Mouse (Mus musculus) hindbrain, embryonic 16.5 days (tissue): ENCODE measurements around the gene Itgae. TPM values are rescaled to one million over a fixed set of nuclear protein-coding genes. Genes with fewer than 3 reads are reported as not detected.
A peak's percentile ranks its signal among the peaks of the same experiment; 100 is the strongest.

Experiments
- ATAC-seq: fragments of 200-750 bp; cut with Nextera tagmentation; 2 replicates; pipeline ENCODE4 v1.8.0; 2017; ENCODE audit warnings: moderate TSS enrichment, moderate library complexity
- H3K27ac ChIP-seq: fragments of 300-500 bp; sonication (generic); 2 replicates; pipeline ENCODE4 v1.5.1; 2014; ENCODE audit warnings: low read depth, mild to moderate bottlenecking, control low read depth, low read length, moderate library complexity
- H3K27me3 ChIP-seq: fragments of 300-500 bp; sonication (generic); replicated peaks from 2 replicates; pipeline ENCODE4 v1.6.1; 2014; ENCODE audit warnings: low read length; ENCODE audit not compliant: control insufficient read depth, insufficient read depth
- H3K36me3 ChIP-seq: fragments of 300-500 bp; sonication (generic); 2 replicates; pipeline ENCODE4 v1.6.1; 2014; ENCODE audit warnings: mild to moderate bottlenecking, low read length, moderate library complexity, mixed read lengths; ENCODE audit not compliant: control insufficient read depth, insufficient read depth
- H3K4me1 ChIP-seq: fragments of 300-500 bp; sonication (generic); 2 replicates; pipeline ENCODE4 v1.6.1; 2014; ENCODE audit warnings: low read depth, low read length; ENCODE audit not compliant: control insufficient read depth, insufficient read depth
- H3K4me2 ChIP-seq: fragments of 300-500 bp; sonication (generic); 2 replicates; pipeline ENCODE4 v1.6.1; 2014; ENCODE audit warnings: mild to moderate bottlenecking, low read length, control low read depth, moderate library complexity
- H3K4me3 ChIP-seq: fragments of 300-500 bp; sonication (generic); 2 replicates; pipeline ENCODE4 v1.5.1; 2014; ENCODE audit warnings: mild to moderate bottlenecking, low read length, control low read depth, moderate library complexity
- H3K9ac ChIP-seq: fragments of 300-500 bp; sonication (generic); 2 replicates; pipeline ENCODE4 v1.6.1; 2014; ENCODE audit warnings: low read depth, mild to moderate bottlenecking, control low read depth, low read length, moderate library complexity
- H3K9me3 ChIP-seq: fragments of 300-500 bp; sonication (generic); 2 replicates; pipeline ENCODE4 v1.6.1; 2014; ENCODE audit warnings: mild to moderate bottlenecking, low read length, moderate library complexity; ENCODE audit not compliant: control insufficient read depth
- WGBS: fragments of 180-500 bp; shearing (Covaris S2); extraction: QIAGEN DNeasy Blood & Tissue Kit; methylation state at CpG from one replicate; pipeline ENCODE4 v1.1.7; 2014; 5-methylcytosine and 5-hydroxymethylcytosine counted together
- polyA plus RNA-seq: library from polyadenylated mRNA; unstranded; fragments of >200 nt; fragmentation: Nextera tagmentation; extraction: Ambion mirVana; gene quantifications from 2 replicates; pipeline ENCODE4 v1.2.1, GENCODE M21; 2015

Gene Itgae
- polyA plus RNA-seq, 1 experiment from 2014 or later = 0.33 TPM

- H3K36me3 ChIP-seq = peaks cover 6% of the 10 kb centered on the region; the same call in 1 of the 2 replicates
- peak overlapping the region; percentile 85 for H3K27ac ChIP-seq
- H3K4me2 ChIP-seq = peak overlapping the region; percentile 60
- no peaks in the 10 kb centered on the region for H3K9me3 ChIP-seq
- H3K4me3 ChIP-seq = peak overlapping the region; percentile 94
- WGBS = under 1% methylated on average over 15 of the region's 15 CpGs
- no peaks in the 10 kb centered on the region for H3K27me3 ChIP-seq
- H3K4me1 ChIP-seq = peaks cover 27% of the 10 kb centered on the region
- no peak for ATAC-seq
- peak overlapping the region; percentile 93 for H3K9ac ChIP-seq
Measured at GRCm38 (mm10) chr11:73176186-73176585, 85.8 kb downstream of the Itgae start.

- WGBS = under 1% methylated on average over 78 of the region's 81 CpGs
- Histone ChIP-seq H3K4me3 (peak within 1 kb of the TSS; percentile 94), H3K27me3 (no peaks in the 10 kb centered on the region), H3K9me3 (no peaks in the 10 kb centered on the region), H3K9ac (peak within 1 kb of the TSS; percentile 93), H3K36me3 (peaks cover 6% of the 10 kb centered on the region; the same call in 1 of the 2 replicates), H3K4me2 (peak within 1 kb of the TSS; percentile 75), H3K4me1 (peaks cover 27% of the 10 kb centered on the region), H3K27ac (peak within 1 kb of the TSS; percentile 85)
- peak; percentile 98 for ATAC-seq
Measured at GRCm38 (mm10) chr11:73176608-73177508, 86.5 kb downstream of the Itgae start, which contains the start of the genes Emc6 and Tax1bp3. Gene Emc6 (minus strand): TSS chr11:73177037. Gene Tax1bp3 (plus strand): TSS chr11:73177083.

GRCm38 (mm10) chr11:73177509-73177875, 87.1 kb downstream of the Itgae start:
- under 1% methylated on average over 27 of the region's 28 CpGs for WGBS
- Histone ChIP-seq H3K27me3 (no peaks in the 10 kb centered on the region), H3K4me1 (peaks cover 24% of the 10 kb centered on the region), H3K36me3 (peaks cover 6% of the 10 kb centered on the region; the same call in 1 of the 2 replicates), H3K9me3 (no peaks in the 10 kb centered on the region), H3K4me3 (peak overlapping the region; percentile 94), H3K27ac (peak overlapping the region; percentile 85), H3K4me2 (peak overlapping the region; percentile 75), H3K9ac (peak overlapping the region; percentile 83)
- ATAC-seq = no peak; the same call in 1 of the 2 replicates

GRCm38 (mm10) chr11:73177895-73178294, 87.5 kb downstream of the Itgae start:
- Histone ChIP-seq H3K4me2 (peak overlapping the region; percentile 75), H3K27ac (peak overlapping the region; percentile 85), H3K36me3 (peaks cover 6% of the 10 kb centered on the region; the same call in 1 of the 2 replicates), H3K9ac (peak overlapping the region; percentile 83), H3K4me1 (peaks cover 24% of the 10 kb centered on the region), H3K4me3 (peak overlapping the region; percentile 94), H3K27me3 (no peaks in the 10 kb centered on the region), H3K9me3 (no peaks in the 10 kb centered on the region)
- no peak for ATAC-seq
- WGBS = 4% methylated on average over 2 of the region's 2 CpGs

- Histone ChIP-seq H3K4me3 (no peak overlapping the region), H3K4me2 (no peak overlapping the region), H3K27me3 (no peaks in the 10 kb centered on the region), H3K4me1 (no peaks in the 10 kb centered on the region), H3K9ac (no peak overlapping the region), H3K36me3 (peaks cover 14% of the 10 kb centered on the region; the same call in 1 of the 2 replicates), H3K27ac (no peak overlapping the region), H3K9me3 (no peaks in the 10 kb centered on the region)
- ATAC-seq = no peak
- 93% methylated on average over 10 of the region's 10 CpGs for WGBS
Measured at GRCm38 (mm10) chr11:73185872-73186615, 95.7 kb downstream of the Itgae start.

- H3K4me2 ChIP-seq = no peak overlapping the region
- H3K27me3 ChIP-seq = no peaks in the 10 kb centered on the region
- no peak overlapping the region for H3K9ac ChIP-seq
- no peak overlapping the region for H3K27ac ChIP-seq
- H3K4me1 ChIP-seq = no peaks in the 10 kb centered on the region
- H3K36me3 ChIP-seq = peaks cover 18% of the 10 kb centered on the region; the same call in 1 of the 2 replicates
- H3K4me3 ChIP-seq = no peak overlapping the region
- no peaks in the 10 kb centered on the region for H3K9me3 ChIP-seq
- 95% methylated on average over 6 of the region's 6 CpGs for WGBS
- ATAC-seq = no peak
Measured at GRCm38 (mm10) chr11:73187231-73187630, 96.8 kb downstream of the Itgae start.

- Histone ChIP-seq H3K36me3 (peaks cover 13% of the 10 kb centered on the region; the same call in 1 of the 2 replicates), H3K4me3 (no peak overlapping the region), H3K9me3 (no peaks in the 10 kb centered on the region), H3K9ac (no peak overlapping the region), H3K4me1 (peaks cover 4% of the 10 kb centered on the region), H3K4me2 (no peak overlapping the region), H3K27me3 (no peaks in the 10 kb centered on the region), H3K27ac (no peak overlapping the region)
- WGBS = 80% methylated on average over 6 of the region's 6 CpGs
- no peak for ATAC-seq
Measured at GRCm38 (mm10) chr11:73193047-73193446, 102.7 kb downstream of the Itgae start.

- Histone ChIP-seq H3K36me3 (0 out of 2 replicates have a peak, but pooled peaks cover 10% of the 10 kb centered on the region), H3K4me2 (no peak overlapping the region), H3K27me3 (no peaks in the 10 kb centered on the region), H3K27ac (no peak overlapping the region), H3K9ac (no peak overlapping the region), H3K9me3 (no peaks in the 10 kb centered on the region), H3K4me1 (peaks cover 7% of the 10 kb centered on the region), H3K4me3 (no peak overlapping the region)
- ATAC-seq = no peak
- 81% methylated on average over 2 of the region's 2 CpGs for WGBS
Measured at GRCm38 (mm10) chr11:73194444-73194843, 104.1 kb downstream of the Itgae start.
